Mouse (Mus musculus): ENCODE results near the gene Iqgap3. TPM values are rescaled to one million over a fixed set of nuclear protein-coding genes. Genes with fewer than 3 reads are reported as not detected.
A peak's percentile ranks its signal among the peaks of the same experiment; 100 is the strongest.

Iqgap3 gene
- polyA plus RNA-seq, 1 experiment from 2014 or later: 24.9 TPM

GRCm38 (mm10) chr3:88162259-88162658, 80.5 kb downstream of the Iqgap3 start:
- 80% methylated on average over 8 of the region's 8 CpGs for WGBS
- no peak overlapping the region for H3K4me2 ChIP-seq
- no peaks in the 10 kb centered on the region for H3K9me3 ChIP-seq
- no peak overlapping the region for H3K27ac ChIP-seq
- ATAC-seq (ENCODE audit: low FRiP score): no peak
- no peak overlapping the region for H3K4me3 ChIP-seq (replicated peaks)
- peaks cover 82% of the 10 kb centered on the region for H3K36me3 ChIP-seq (replicated peaks)
- H3K27me3 ChIP-seq: no peaks in the 10 kb centered on the region
- peaks cover 18% of the 10 kb centered on the region for H3K4me1 ChIP-seq
- no peak overlapping the region for H3K9ac ChIP-seq

GRCm38 (mm10) chr3:88162811-88163210, 81.0 kb downstream of the Iqgap3 start:
- Histone ChIP-seq H3K4me2 (no peak overlapping the region), H3K4me3 (replicated peaks) (no peak overlapping the region), H3K27ac (no peak overlapping the region), H3K4me1 (peaks cover 14% of the 10 kb centered on the region), H3K9ac (no peak overlapping the region), H3K9me3 (no peaks in the 10 kb centered on the region), H3K36me3 (replicated peaks) (peaks cover 87% of the 10 kb centered on the region), H3K27me3 (no peaks in the 10 kb centered on the region)
- no peak for ATAC-seq (ENCODE audit: low FRiP score)
- WGBS: 64% methylated on average over 4 of the region's 4 CpGs

- no peaks in the 10 kb centered on the region for H3K27me3 ChIP-seq
- peak overlapping the region; percentile 17; the same call in 1 of the 2 replicates for H3K9ac ChIP-seq
- H3K4me1 ChIP-seq: peaks cover 9% of the 10 kb centered on the region; the same call in 1 of the 2 replicates
- H3K9me3 ChIP-seq: no peaks in the 10 kb centered on the region
- H3K4me3 ChIP-seq (replicated peaks): no peak overlapping the region
- H3K4me2 ChIP-seq: no peak overlapping the region
- peak overlapping the region; percentile 42; the same call in 1 of the 2 replicates for H3K27ac ChIP-seq
- 57% methylated on average over 3 of the region's 3 CpGs for WGBS
- ATAC-seq (ENCODE audit: low FRiP score): no peak
- peaks cover 88% of the 10 kb centered on the region for H3K36me3 ChIP-seq (replicated peaks)
Observed at GRCm38 (mm10) chr3:88163847-88164246, 82.1 kb downstream of the Iqgap3 start.

DNA sequence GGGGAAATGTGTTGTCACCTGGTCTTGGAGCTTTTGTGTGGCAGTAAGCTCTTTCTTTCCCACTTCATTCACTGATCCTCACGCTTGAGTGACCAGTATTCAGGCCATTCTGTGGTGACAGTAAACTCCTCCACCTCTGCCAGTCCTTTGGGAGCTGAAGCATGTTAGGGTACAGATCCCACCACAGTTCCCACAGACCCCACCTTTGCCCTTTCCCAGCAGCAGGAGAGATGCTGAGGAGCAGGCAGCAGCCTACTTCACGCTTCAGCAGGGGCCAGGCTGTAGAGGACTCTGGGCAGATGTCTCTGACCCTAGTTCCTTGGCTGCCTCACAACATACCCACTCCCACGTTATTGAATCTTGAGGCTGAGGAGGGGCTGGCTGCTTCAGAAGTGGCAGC, 82.5 kb downstream of the Iqgap3 start:
- H3K9ac ChIP-seq: peak overlapping the region; percentile 17; the same call in 1 of the 2 replicates
- H3K27me3 ChIP-seq: no peaks in the 10 kb centered on the region
- H3K36me3 ChIP-seq (replicated peaks): peaks cover 88% of the 10 kb centered on the region
- peak overlapping the region; percentile 42; the same call in 1 of the 2 replicates for H3K27ac ChIP-seq
- no peak for ATAC-seq (ENCODE audit: low FRiP score)
- no peak overlapping the region for H3K4me2 ChIP-seq
- 32% methylated on average over 3 of the region's 3 CpGs for WGBS
- H3K4me3 ChIP-seq (replicated peaks): no peak overlapping the region
- peaks cover 9% of the 10 kb centered on the region; the same call in 1 of the 2 replicates for H3K4me1 ChIP-seq
- no peaks in the 10 kb centered on the region for H3K9me3 ChIP-seq

GRCm38 (mm10) chr3:88166056-88166455, 84.3 kb downstream of the Iqgap3 start:
- Histone ChIP-seq H3K9me3 (no peaks in the 10 kb centered on the region), H3K27ac (no peak overlapping the region), H3K27me3 (no peaks in the 10 kb centered on the region), H3K36me3 (replicated peaks) (peaks cover 90% of the 10 kb centered on the region), H3K9ac (no peak overlapping the region), H3K4me1 (peaks cover 9% of the 10 kb centered on the region; the same call in 1 of the 2 replicates), H3K4me2 (no peak overlapping the region), H3K4me3 (replicated peaks) (no peak overlapping the region)
- no peak for ATAC-seq (ENCODE audit: low FRiP score)
- WGBS: 93% methylated on average over 5 of the region's 5 CpGs

- no peak for ATAC-seq (ENCODE audit: low FRiP score)
- Histone ChIP-seq H3K4me2 (no peak overlapping the region), H3K9me3 (no peaks in the 10 kb centered on the region), H3K4me1 (no peaks in the 10 kb centered on the region), H3K9ac (no peak overlapping the region), H3K4me3 (replicated peaks) (no peak overlapping the region), H3K27me3 (no peaks in the 10 kb centered on the region), H3K27ac (no peak overlapping the region), H3K36me3 (replicated peaks) (peaks cover 66% of the 10 kb centered on the region)
- 89% methylated on average over 5 of the region's 5 CpGs for WGBS
Observed at GRCm38 (mm10) chr3:88170361-88170760, 88.6 kb downstream of the Iqgap3 start.

Other genes with a start within 250 kb of the Iqgap3 start
- gene Sh2d2a, start 235.2 kb upstream of the Iqgap3 start, polyA plus RNA-seq (2016; fragmentation: Nextera tagmentation; extraction: Ambion mirVana): not detected in 2 replicates
- gene Prcc, start 196.4 kb upstream of the Iqgap3 start, polyA plus RNA-seq (2016; fragmentation: Nextera tagmentation; extraction: Ambion mirVana): 15.8 and 15.9 TPM in 2 replicates
- 251 and 295 TPM in 2 replicates for gene Hdgf, start 175.7 kb upstream of the Iqgap3 start, polyA plus RNA-seq (2016; fragmentation: Nextera tagmentation; extraction: Ambion mirVana)
- gene Mrpl24, start 162.5 kb upstream of the Iqgap3 start, polyA plus RNA-seq (2016; fragmentation: Nextera tagmentation; extraction: Ambion mirVana): 75.8 and 86.1 TPM in 2 replicates
- gene Isg20l2, start 151.7 kb upstream of the Iqgap3 start, polyA plus RNA-seq (2016; fragmentation: Nextera tagmentation; extraction: Ambion mirVana): 80.5 and 88.2 TPM in 2 replicates
- 20.5 and 23.7 TPM in 2 replicates for gene Rrnad1, start 151.3 kb upstream of the Iqgap3 start, polyA plus RNA-seq (2016; fragmentation: Nextera tagmentation; extraction: Ambion mirVana)
- 246 TPM in 2 replicates for gene Crabp2, start 133.3 kb upstream of the Iqgap3 start, polyA plus RNA-seq (2016; fragmentation: Nextera tagmentation; extraction: Ambion mirVana)
- 148 and 162 TPM in 2 replicates for gene Nes, start 110.9 kb upstream of the Iqgap3 start, polyA plus RNA-seq (2016; fragmentation: Nextera tagmentation; extraction: Ambion mirVana)
- 1.7 and 3.6 TPM in 2 replicates for gene Bcan, start 81.7 kb upstream of the Iqgap3 start, polyA plus RNA-seq (2016; fragmentation: Nextera tagmentation; extraction: Ambion mirVana)
- gene Hapln2, start 54.4 kb upstream of the Iqgap3 start, polyA plus RNA-seq (2016; fragmentation: Nextera tagmentation; extraction: Ambion mirVana): not detected in 2 replicates
- gene Gpatch4, start 38.9 kb upstream of the Iqgap3 start, polyA plus RNA-seq (2016; fragmentation: Nextera tagmentation; extraction: Ambion mirVana): 31.4 and 32.0 TPM in 2 replicates
- 121 and 132 TPM in 2 replicates for gene Naxe, start 23.5 kb upstream of the Iqgap3 start, polyA plus RNA-seq (2016; fragmentation: Nextera tagmentation; extraction: Ambion mirVana)
- 0.08 and 0.14 TPM in 2 replicates for gene Ttc24, start 3.7 kb upstream of the Iqgap3 start, polyA plus RNA-seq (2016; fragmentation: Nextera tagmentation; extraction: Ambion mirVana)
- gene Mef2d, start 60.4 kb downstream of the Iqgap3 start, polyA plus RNA-seq (2016; fragmentation: Nextera tagmentation; extraction: Ambion mirVana): 17.7 and 20.3 TPM in 2 replicates
- gene Rhbg, start 172.7 kb downstream of the Iqgap3 start, polyA plus RNA-seq (2016; fragmentation: Nextera tagmentation; extraction: Ambion mirVana): 0.28 TPM in 1 of 2 replicates, not detected in the other
- gene Gm38392, start 205.2 kb downstream of the Iqgap3 start, polyA plus RNA-seq (2016; fragmentation: Nextera tagmentation; extraction: Ambion mirVana): 0.31 TPM in 1 of 2 replicates, not detected in the other
- gene Tsacc, start 215.0 kb downstream of the Iqgap3 start, polyA plus RNA-seq (2016; fragmentation: Nextera tagmentation; extraction: Ambion mirVana): 11.4 and 11.7 TPM in 2 replicates
- gene Cct3, start 215.1 kb downstream of the Iqgap3 start, polyA plus RNA-seq (2016; fragmentation: Nextera tagmentation; extraction: Ambion mirVana): 627 and 646 TPM in 2 replicates
- gene Glmp, start 243.1 kb downstream of the Iqgap3 start, polyA plus RNA-seq (2016; fragmentation: Nextera tagmentation; extraction: Ambion mirVana): 86.7 and 87.5 TPM in 2 replicates